Mouse (Mus musculus) myocyte (in vitro differentiated cells): ENCODE data around the gene 9330159F19Rik. TPM values are rescaled to one million over a fixed set of nuclear protein-coding genes. Genes with fewer than 3 reads are reported as not detected.

ENCODE experiments used
- H3K27me3 ChIP-seq: one replicate; pipeline ENCODE4 v1.6.1; 2011; ENCODE audit not compliant: control insufficient read depth, insufficient read depth, insufficient read length
- H3K36me3 ChIP-seq: one replicate; pipeline ENCODE4 v1.6.1; 2011; ENCODE audit not compliant: control insufficient read depth, insufficient read depth
- H3K4me2 ChIP-seq: one replicate; pipeline ENCODE4 v1.6.1; 2011; ENCODE audit warnings: low read depth, control low read depth
- H3K4me3 ChIP-seq: one replicate; pipeline ENCODE4 v1.5.1; 2011; ENCODE audit warnings: mild to moderate bottlenecking, control low read depth, moderate library complexity
- H3K79me2 ChIP-seq: one replicate; pipeline ENCODE4 v1.6.1; 2011; ENCODE audit not compliant: control insufficient read depth, insufficient read depth
- H3ac ChIP-seq: one replicate; pipeline ENCODE4 v1.6.1; 2011; ENCODE audit not compliant: control insufficient read depth, insufficient read length
- CEBPB ChIP-seq: IDR thresholded peaks from 2 replicates; pipeline ENCODE4 v1.6.1; 2011; ENCODE audit warnings: mild to moderate bottlenecking, moderate library complexity; ENCODE audit not compliant: poor library complexity, insufficient read depth, severe bottlenecking
- E2F4 ChIP-seq: IDR thresholded peaks from one replicate; pipeline ENCODE4 v1.6.1; 2011; ENCODE audit warnings: mild to moderate bottlenecking, control low read depth, moderate library complexity; ENCODE audit not compliant: insufficient read depth
- MAX ChIP-seq: IDR thresholded peaks from one replicate; pipeline ENCODE4 v1.6.1; 2011; ENCODE audit warnings: low read depth, mild to moderate bottlenecking, control low read depth
- MYOD1 ChIP-seq, 3 experiments: IDR thresholded peaks; one replicate each; pipeline ENCODE4 v1.6.1; 2011; ENCODE audit warnings: control low read depth in 2 of 3, low read depth in 2 of 3, mild to moderate bottlenecking in 2 of 3, moderate library complexity in 1 of 3; ENCODE audit not compliant: insufficient read length in 2 of 3, control insufficient read depth in 1 of 3
- MYOG ChIP-seq, 3 experiments: IDR thresholded peaks; one replicate each; pipeline ENCODE4 v1.6.1; 2011; ENCODE audit warnings: control low read depth in 2 of 3, low read depth in 2 of 3, mild to moderate bottlenecking in 2 of 3; ENCODE audit not compliant: insufficient read length in 2 of 3, control insufficient read depth in 1 of 3, insufficient read depth in 1 of 3
- POLR2A ChIP-seq: IDR thresholded peaks from one replicate; pipeline ENCODE4 v1.6.1; 2011; ENCODE audit warnings: low read depth, mild to moderate bottlenecking, control low read depth, moderate library complexity; ENCODE audit not compliant: insufficient read length
- POLR2AphosphoS2 ChIP-seq: IDR thresholded peaks from one replicate; pipeline ENCODE4 v1.6.1; 2011; ENCODE audit warnings: low read depth, control low read depth; ENCODE audit not compliant: insufficient read length
- REST ChIP-seq: IDR thresholded peaks from one replicate; pipeline ENCODE4 v1.6.1; 2011; ENCODE audit warnings: mild to moderate bottlenecking, control low read depth, moderate library complexity; ENCODE audit not compliant: insufficient read depth, insufficient read length
- SRF ChIP-seq: IDR thresholded peaks from one replicate; pipeline ENCODE4 v1.6.1; 2011; ENCODE audit warnings: low read depth; ENCODE audit not compliant: control insufficient read depth, insufficient read length
- TCF12 ChIP-seq: IDR thresholded peaks from one replicate; pipeline ENCODE4 v1.6.1; 2011; ENCODE audit warnings: mild to moderate bottlenecking, control low read depth; ENCODE audit not compliant: poor library complexity, insufficient read depth, severe bottlenecking
- TCF3 ChIP-seq: IDR thresholded peaks from one replicate; pipeline ENCODE4 v1.6.1; 2011; ENCODE audit warnings: low read depth, control low read depth; ENCODE audit not compliant: insufficient read length
- USF1 ChIP-seq: IDR thresholded peaks from one replicate; pipeline ENCODE4 v1.6.1; 2011; ENCODE audit warnings: low read depth, mild to moderate bottlenecking, control low read depth, moderate library complexity
- polyA plus RNA-seq: library from polyadenylated mRNA; unstranded; fragments of >200 nt; fragmentation: generic; extraction: Trizol; gene quantifications from one replicate; pipeline ENCODE4 v1.2.1, GENCODE M21; 2012; ENCODE audit warnings: missing spikeins

9330159F19Rik gene
- polyA plus RNA-seq, 1 experiment: 1.5 TPM

- no peaks in the 10 kb centered on the region for H3K36me3 ChIP-seq
Observed at GRCm38 (mm10) chr10:29213534-29214100, 2.2 kb downstream of the 9330159F19Rik start.

GRCm38 (mm10) chr10:29216957-29217356 is 5.6 kb downstream of the 9330159F19Rik start:
- no peaks in the 10 kb centered on the region for H3K36me3 ChIP-seq
- TF ChIP-seq CEBPB (no peak), MAX (no peak)
- H3K4me2 ChIP-seq: no peak overlapping the region
- H3K79me2 ChIP-seq: no peaks in the 10 kb centered on the region
- no peak overlapping the region for H3ac ChIP-seq
- H3K4me3 ChIP-seq: no peak overlapping the region
- no peaks in the 10 kb centered on the region for H3K27me3 ChIP-seq

More at GRCm38 (mm10) chr10:29213534-29214100, 2.2 kb downstream of the 9330159F19Rik start:
- Histone ChIP-seq H3K27me3 (no peaks in the 10 kb centered on the region), H3ac (no peak overlapping the region), H3K4me3 (no peak overlapping the region), H3K79me2 (no peaks in the 10 kb centered on the region), H3K4me2 (peak overlapping the region; percentile 53)
- TF ChIP-seq REST: no peak

GRCm38 (mm10) chr10:29217451-29217850 is 6.0 kb downstream of the 9330159F19Rik start:
- Histone ChIP-seq H3K4me3 (no peak overlapping the region), H3ac (no peak overlapping the region), H3K36me3 (no peaks in the 10 kb centered on the region), H3K4me2 (no peak overlapping the region), H3K79me2 (no peaks in the 10 kb centered on the region), H3K27me3 (no peaks in the 10 kb centered on the region)
- TF ChIP-seq TCF3: no peak
- no peak for TF ChIP-seq MAX
- no peak for TF ChIP-seq MYOG (IDR thresholded peaks at IDR 0.05; ENCODE audit: control insufficient read depth in 1 of 3, insufficient read depth in 1 of 3, insufficient read length in 2 of 3, low read depth in 2 of 3)
- TF ChIP-seq POLR2AphosphoS2: no peak
- no peak for TF ChIP-seq E2F4
- no peak for TF ChIP-seq SRF
- no peak for TF ChIP-seq TCF12
- no peak for TF ChIP-seq CEBPB
- no peak for TF ChIP-seq USF1
- no peak for TF ChIP-seq POLR2A
- TF ChIP-seq REST: no peak
- no peak for TF ChIP-seq MYOD1 (IDR thresholded peaks at IDR 0.05; ENCODE audit: control insufficient read depth in 1 of 3, insufficient read length in 2 of 3, low read depth in 2 of 3)

- Histone ChIP-seq H3ac (no peak overlapping the region), H3K79me2 (no peaks in the 10 kb centered on the region), H3K36me3 (peaks cover 8% of the 10 kb centered on the region), H3K4me3 (no peak overlapping the region), H3K4me2 (no peak overlapping the region), H3K27me3 (no peaks in the 10 kb centered on the region)
- no peak for TF ChIP-seq TCF3
- peak; percentile 52; the same call in 1 of the 2 replicates for TF ChIP-seq CEBPB
Observed at GRCm38 (mm10) chr10:29225329-29225728, 13.9 kb downstream of the 9330159F19Rik start.

GRCm38 (mm10) chr10:29231208-29231607 is 19.8 kb downstream of the 9330159F19Rik start:
- no peaks in the 10 kb centered on the region for H3K79me2 ChIP-seq
- H3K4me2 ChIP-seq: no peak overlapping the region
- no peak overlapping the region for H3K4me3 ChIP-seq
- TF ChIP-seq MYOD1 (IDR thresholded peaks at IDR 0.05; ENCODE audit: control insufficient read depth in 1 of 3, insufficient read length in 2 of 3, low read depth in 2 of 3): no peak
- TF ChIP-seq TCF12: no peak
- no peak for TF ChIP-seq USF1
- TF ChIP-seq POLR2A: no peak
- no peak for TF ChIP-seq REST
- TF ChIP-seq E2F4: no peak
- TF ChIP-seq CEBPB: no peak
- TF ChIP-seq POLR2AphosphoS2: no peak
- TF ChIP-seq MAX: no peak
- no peaks in the 10 kb centered on the region for H3K27me3 ChIP-seq
- no peaks in the 10 kb centered on the region for H3K36me3 ChIP-seq
- H3ac ChIP-seq: no peak overlapping the region

Other genes with a start within 250 kb of the 9330159F19Rik start
- not detected for gene 2310057J18Rik, start 225.3 kb upstream of the 9330159F19Rik start, polyA plus RNA-seq
- 1.6 TPM for gene Soga3, start 67.8 kb upstream of the 9330159F19Rik start, polyA plus RNA-seq
- gene Gm49353, start 12.7 kb upstream of the 9330159F19Rik start, polyA plus RNA-seq: 0.16 TPM
- gene Echdc1, start 101.6 kb downstream of the 9330159F19Rik start, polyA plus RNA-seq: 7.1 TPM
- 17.5 TPM for gene Rnf146, start 150.8 kb downstream of the 9330159F19Rik start, polyA plus RNA-seq